Mouse (Mus musculus): ENCODE measurements around the gene Clpx. TPM values are rescaled to one million over a fixed set of nuclear protein-coding genes. Genes with fewer than 3 reads are reported as not detected.
"Not testable (repeated sequence)": the region's sequence is repeated elsewhere in the genome, so short reads cannot be mapped to it uniquely, and the experiment has no call there.

The Clpx gene
- polyA plus RNA-seq, 1 experiment from 2014 or later = 49.3 TPM

GRCm38 (mm10) chr9:65262641-65263120 is 31.4 kb upstream of the Clpx start:
- DNase-seq (ENCODE audit: low spot score) = no peak

GRCm38 (mm10) chr9:65264959-65265358 is 29.1 kb upstream of the Clpx start, which contains the start of gene Cilp:
Gene Cilp, plus strand, starts transcription at chr9:65265180.
- H3K27me3 ChIP-seq (replicated peaks; ENCODE audit: control insufficient read depth, insufficient read depth, low read length) = no peaks in the 10 kb centered on the region
- no peak for ATAC-seq (replicated peaks; ENCODE audit: low FRiP score)
- H3K4me3 ChIP-seq (ENCODE audit: low read depth, low read length) = no peak within 1 kb of the TSS
- no peaks in the 10 kb centered on the region for H3K9me3 ChIP-seq (ENCODE audit: control insufficient read depth, low read length)
- H3K4me2 ChIP-seq = no peak within 1 kb of the TSS
- no peak within 1 kb of the TSS for H3K27ac ChIP-seq (ENCODE audit: low read depth, low read length)
- H3K9ac ChIP-seq (ENCODE audit: low read depth, low read length) = no peak within 1 kb of the TSS
- no peaks in the 10 kb centered on the region for H3K36me3 ChIP-seq (ENCODE audit: control insufficient read depth, insufficient read depth, low read length)
- DNase-seq (ENCODE audit: low spot score) = no peak
- WGBS = 63% methylated on average over 5 of the region's 5 CpGs
- no peaks in the 10 kb centered on the region for H3K4me1 ChIP-seq (replicated peaks; ENCODE audit: control insufficient read depth, insufficient read depth, low read length)

More at GRCm38 (mm10) chr9:65262641-65263120, 31.4 kb upstream of the Clpx start:
- H3K36me3 ChIP-seq (ENCODE audit: control insufficient read depth, insufficient read depth, low read length) = no peaks in the 10 kb centered on the region
- no peak overlapping the region for H3K4me2 ChIP-seq
- H3K27me3 ChIP-seq (replicated peaks; ENCODE audit: control insufficient read depth, insufficient read depth, low read length) = no peaks in the 10 kb centered on the region
- H3K4me3 ChIP-seq (ENCODE audit: low read depth, low read length) = no peak overlapping the region
- H3K9me3 ChIP-seq (ENCODE audit: control insufficient read depth, low read length) = no peaks in the 10 kb centered on the region
- H3K4me1 ChIP-seq (replicated peaks; ENCODE audit: control insufficient read depth, insufficient read depth, low read length) = no peaks in the 10 kb centered on the region
- H3K9ac ChIP-seq (ENCODE audit: low read depth, low read length) = no peak overlapping the region
- ATAC-seq (replicated peaks; ENCODE audit: low FRiP score) = no peak
- 85% methylated on average over 3 of the region's 3 CpGs for WGBS
- H3K27ac ChIP-seq (ENCODE audit: low read depth, low read length) = no peak overlapping the region

DNA sequence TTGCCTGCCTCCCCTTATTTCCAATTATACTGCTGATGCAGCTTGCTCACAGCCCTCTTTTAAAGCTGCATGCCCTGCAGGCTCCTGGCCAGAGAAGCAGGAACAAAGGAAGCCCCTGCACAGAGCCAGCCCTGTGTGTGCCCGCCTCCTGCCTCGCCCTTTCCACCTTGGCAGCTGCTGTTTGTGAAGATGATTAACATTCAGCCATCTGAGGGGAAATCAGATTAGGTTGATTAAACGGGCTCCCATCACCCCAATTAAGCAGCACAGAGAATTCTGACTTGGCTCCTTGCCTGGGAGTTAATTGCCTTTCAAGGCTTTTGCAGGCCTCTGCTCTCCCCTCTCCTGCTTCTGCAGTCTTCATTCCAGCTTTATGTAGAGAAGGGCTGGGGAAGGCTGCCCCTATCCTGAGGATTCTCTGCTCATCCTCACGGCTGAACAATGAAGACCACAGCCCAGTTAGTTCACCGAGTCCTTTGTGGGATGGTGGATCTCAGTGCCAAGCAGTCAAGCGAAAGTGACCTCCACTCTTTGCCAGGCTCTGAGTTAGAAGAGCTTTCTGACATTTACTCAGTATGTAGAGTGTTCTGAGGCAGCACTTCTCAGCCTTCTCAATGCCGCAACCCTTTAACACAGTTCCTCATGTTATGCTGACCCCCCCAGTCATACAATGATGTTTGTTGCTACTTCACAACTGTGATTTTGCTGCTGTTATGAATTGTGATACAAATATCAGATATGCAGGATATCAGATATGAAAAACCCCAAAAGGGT is 26.1 kb upstream of the Clpx start:
- no peaks in the 10 kb centered on the region for H3K36me3 ChIP-seq (ENCODE audit: control insufficient read depth, insufficient read depth, low read length)
- no peak for DNase-seq (ENCODE audit: low spot score)
- no peaks in the 10 kb centered on the region for H3K27me3 ChIP-seq (replicated peaks; ENCODE audit: control insufficient read depth, insufficient read depth, low read length)
- no peak overlapping the region for H3K27ac ChIP-seq (ENCODE audit: low read depth, low read length)
- no peaks in the 10 kb centered on the region for H3K4me1 ChIP-seq (replicated peaks; ENCODE audit: control insufficient read depth, insufficient read depth, low read length)
- no peak for ATAC-seq (replicated peaks; ENCODE audit: low FRiP score)
- H3K9me3 ChIP-seq (ENCODE audit: control insufficient read depth, low read length) = no peaks in the 10 kb centered on the region
- H3K4me2 ChIP-seq = no peak overlapping the region
- WGBS = 52% methylated on average over 7 of the region's 7 CpGs
- no peak overlapping the region for H3K4me3 ChIP-seq (ENCODE audit: low read depth, low read length)
- no peak overlapping the region for H3K9ac ChIP-seq (ENCODE audit: low read depth, low read length)

GRCm38 (mm10) chr9:65273048-65273809 is 20.8 kb upstream of the Clpx start:
- Histone ChIP-seq H3K36me3 (ENCODE audit: control insufficient read depth, insufficient read depth, low read length) (no peaks in the 10 kb centered on the region), H3K4me3 (ENCODE audit: low read depth, low read length) (no peak overlapping the region), H3K9me3 (ENCODE audit: control insufficient read depth, low read length) (no peaks in the 10 kb centered on the region), H3K27ac (ENCODE audit: low read depth, low read length) (no peak overlapping the region), H3K9ac (ENCODE audit: low read depth, low read length) (no peak overlapping the region), H3K27me3 (replicated peaks; ENCODE audit: control insufficient read depth, insufficient read depth, low read length) (no peaks in the 10 kb centered on the region), H3K4me2 (no peak overlapping the region), H3K4me1 (replicated peaks; ENCODE audit: control insufficient read depth, insufficient read depth, low read length) (no peaks in the 10 kb centered on the region)
- WGBS = 84% methylated on average over 13 of the region's 13 CpGs
- DNase-seq (ENCODE audit: low spot score) = no peak
- no peak for ATAC-seq (replicated peaks; ENCODE audit: low FRiP score)

- Histone ChIP-seq H3K4me1 (replicated peaks; ENCODE audit: control insufficient read depth, insufficient read depth, low read length) (no peaks in the 10 kb centered on the region), H3K4me2 (no peak overlapping the region), H3K9ac (ENCODE audit: low read depth, low read length) (no peak overlapping the region), H3K9me3 (ENCODE audit: control insufficient read depth, low read length) (no peaks in the 10 kb centered on the region), H3K4me3 (ENCODE audit: low read depth, low read length) (no peak overlapping the region), H3K36me3 (ENCODE audit: control insufficient read depth, insufficient read depth, low read length) (no peaks in the 10 kb centered on the region), H3K27ac (ENCODE audit: low read depth, low read length) (no peak overlapping the region), H3K27me3 (replicated peaks; ENCODE audit: control insufficient read depth, insufficient read depth, low read length) (no peaks in the 10 kb centered on the region)
- ATAC-seq (replicated peaks; ENCODE audit: low FRiP score) (no peak), DNase-seq (ENCODE audit: low spot score) (no peak)
- WGBS = 77% methylated on average over 4 of the region's 4 CpGs
These were observed 20.2 kb upstream of the Clpx start for GRCm38 (mm10) chr9:65273873-65274272.

GRCm38 (mm10) chr9:65274851-65275250 is 19.2 kb upstream of the Clpx start:
- H3K27ac ChIP-seq (ENCODE audit: low read depth, low read length); H3K4me3 ChIP-seq (ENCODE audit: low read depth, low read length); H3K9me3 ChIP-seq (ENCODE audit: control insufficient read depth, low read length); DNase-seq (ENCODE audit: low spot score); H3K27me3 ChIP-seq (replicated peaks; ENCODE audit: control insufficient read depth, insufficient read depth, low read length); H3K9ac ChIP-seq (ENCODE audit: low read depth, low read length); H3K4me1 ChIP-seq (replicated peaks; ENCODE audit: control insufficient read depth, insufficient read depth, low read length); ATAC-seq (replicated peaks; ENCODE audit: low FRiP score); H3K36me3 ChIP-seq (ENCODE audit: control insufficient read depth, insufficient read depth, low read length); H3K4me2 ChIP-seq: not testable (repeated sequence)
- WGBS = 73% methylated on average over 3 of the region's 3 CpGs

DNA sequence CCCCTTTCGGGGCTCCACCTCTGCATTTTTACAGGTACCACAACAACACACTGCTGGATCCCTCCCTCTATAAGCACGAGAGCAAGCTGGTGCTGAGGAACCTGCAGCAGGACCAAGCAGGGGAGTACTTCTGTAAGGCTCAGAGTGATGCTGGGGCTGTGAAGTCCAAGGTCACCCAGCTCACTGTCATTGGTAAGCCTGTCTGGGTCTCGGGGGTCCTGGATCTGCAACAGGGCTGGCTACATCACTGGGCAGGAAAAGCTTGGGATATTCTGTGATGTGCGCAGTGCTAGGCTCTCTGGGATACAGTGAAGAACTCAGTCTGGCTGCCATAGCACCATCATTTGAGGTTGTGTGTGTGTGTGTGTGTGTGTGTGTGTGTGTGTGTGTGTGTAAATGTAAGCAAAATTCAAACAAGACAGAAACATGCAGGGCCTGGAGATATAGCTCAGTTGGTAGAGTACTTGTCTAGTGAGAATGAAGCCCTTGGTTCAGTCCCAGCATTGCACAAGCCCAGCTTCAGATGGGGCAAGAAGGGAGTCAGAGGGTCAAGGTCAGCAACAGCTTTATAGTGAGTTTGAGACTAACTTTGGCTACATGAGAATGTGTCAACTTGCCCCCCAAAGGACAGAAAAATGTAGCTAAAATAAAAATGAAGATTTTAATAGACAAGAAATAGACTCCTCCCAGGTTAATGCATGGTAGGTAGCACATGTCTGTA is 18.1 kb upstream of the Clpx start:
- no peaks in the 10 kb centered on the region for H3K9me3 ChIP-seq (ENCODE audit: control insufficient read depth, low read length)
- H3K36me3 ChIP-seq (ENCODE audit: control insufficient read depth, insufficient read depth, low read length) = no peaks in the 10 kb centered on the region
- no peaks in the 10 kb centered on the region for H3K4me1 ChIP-seq (replicated peaks; ENCODE audit: control insufficient read depth, insufficient read depth, low read length)
- DNase-seq (ENCODE audit: low spot score) (no peak), ATAC-seq (replicated peaks; ENCODE audit: low FRiP score) (no peak)
- H3K4me3 ChIP-seq (ENCODE audit: low read depth, low read length) = no peak overlapping the region
- no peaks in the 10 kb centered on the region for H3K27me3 ChIP-seq (replicated peaks; ENCODE audit: control insufficient read depth, insufficient read depth, low read length)
- H3K9ac ChIP-seq (ENCODE audit: low read depth, low read length) = no peak overlapping the region
- 76% methylated on average over 4 of the region's 4 CpGs for WGBS
- no peak overlapping the region for H3K4me2 ChIP-seq
- H3K27ac ChIP-seq (ENCODE audit: low read depth, low read length) = no peak overlapping the region

- Histone ChIP-seq H3K4me2 (no peak overlapping the region), H3K4me1 (replicated peaks; ENCODE audit: control insufficient read depth, insufficient read depth, low read length) (no peaks in the 10 kb centered on the region), H3K27me3 (replicated peaks; ENCODE audit: control insufficient read depth, insufficient read depth, low read length) (no peaks in the 10 kb centered on the region), H3K9ac (ENCODE audit: low read depth, low read length) (no peak overlapping the region), H3K4me3 (ENCODE audit: low read depth, low read length) (no peak overlapping the region), H3K36me3 (ENCODE audit: control insufficient read depth, insufficient read depth, low read length) (no peaks in the 10 kb centered on the region), H3K9me3 (ENCODE audit: control insufficient read depth, low read length) (no peaks in the 10 kb centered on the region), H3K27ac (ENCODE audit: low read depth, low read length) (no peak overlapping the region)
- WGBS = 63% methylated on average over 5 of the region's 5 CpGs
- no peak for DNase-seq (ENCODE audit: low spot score)
- no peak for ATAC-seq (replicated peaks; ENCODE audit: low FRiP score)
These were observed 12.4 kb upstream of the Clpx start for GRCm38 (mm10) chr9:65281536-65282151.

Measured in liver, embryonic 11.5 days (tissue).